Mouse (Mus musculus) adipocyte (in vitro differentiated cells): ENCODE results near the gene Chrnb1.
A peak's percentile ranks its signal among the peaks of the same experiment; 100 is the strongest.

Experiments used
- DNase-seq: peaks from one replicate; pipeline ENCODE4 v3.0.0-alpha.2; 2016; ENCODE audit warnings: low spot score

Chrnb1 gene

GRCm38 (mm10) chr11:69774961-69775360, 20.8 kb downstream of the Chrnb1 start:
- DNase-seq, result no peak

GRCm38 (mm10) chr11:69767625-69767909, 28.2 kb downstream of the Chrnb1 start:
- no peak for DNase-seq

GRCm38 (mm10) chr11:69766872-69767624, 28.7 kb downstream of the Chrnb1 start:
- no peak for DNase-seq

GRCm38 (mm10) chr11:69766126-69766609, 29.6 kb downstream of the Chrnb1 start:
- no peak for DNase-seq

- no peak for DNase-seq
Observed at GRCm38 (mm10) chr11:69765221-69766125, 30.3 kb downstream of the Chrnb1 start, which contains the start of gene Zbtb4. Zbtb4 (plus strand) TSS chr11:69765912.

GRCm38 (mm10) chr11:69763551-69763950, 32.2 kb downstream of the Chrnb1 start:
- DNase-seq, result no peak

GRCm38 (mm10) chr11:69761868-69762267, 33.9 kb downstream of the Chrnb1 start, which contains the start of gene Slc35g3:
Slc35g3 (minus strand) TSS chr11:69761968.
- no peak for DNase-seq

- no peak for DNase-seq
Observed at GRCm38 (mm10) chr11:69760901-69761200, 34.9 kb downstream of the Chrnb1 start.

- no peak for DNase-seq
Observed at GRCm38 (mm10) chr11:69760160-69760900, 35.4 kb downstream of the Chrnb1 start.

GRCm38 (mm10) chr11:69758971-69759721, 36.6 kb downstream of the Chrnb1 start:
- DNase-seq, result peak; percentile 93

GRCm38 (mm10) chr11:69758478-69758970, 37.2 kb downstream of the Chrnb1 start, which contains the start of gene Polr2a:
Polr2a (minus strand) TSS chr11:69758637.
- DNase-seq, result peak; percentile 97

GRCm38 (mm10) chr11:69758090-69758456, 37.7 kb downstream of the Chrnb1 start:
- peak; percentile 94 for DNase-seq

GRCm38 (mm10) chr11:69757303-69758089, 38.2 kb downstream of the Chrnb1 start:
- DNase-seq, result no peak

- peak; percentile 82 for DNase-seq
Observed at GRCm38 (mm10) chr11:69754701-69755100, 41.0 kb downstream of the Chrnb1 start.

- no peak for DNase-seq
Observed at GRCm38 (mm10) chr11:69754233-69754632, 41.5 kb downstream of the Chrnb1 start.

- no peak for DNase-seq
Observed at GRCm38 (mm10) chr11:69752686-69753085, 43.1 kb downstream of the Chrnb1 start.

GRCm38 (mm10) chr11:69751635-69752034, 44.1 kb downstream of the Chrnb1 start:
- no peak for DNase-seq
